In genomic region chr12:21369087-21369410, GRCm38 (mm10) we compare ENCODE assay signal across 16 mouse cellular contexts. TPM values are rescaled to one million over a fixed set of nuclear protein-coding genes. Genes with fewer than 3 reads are reported as not detected.
DNase-seq lines count a peak whose midpoint lies in the region; ATAC-seq and TF ChIP-seq lines count a peak whose summit lies in the region.
"Had no signal": no experiment of that assay in that cellular context is flagged by ENCODE, and none has a peak within 500 bp of the region (broad histone marks: within the 10 kb centered on the region; RNA-seq: fewer than 3 reads in every experiment).

No protein-coding gene starts in this region.

- no peaks in the 10 kb centered on the region for H3K4me1 ChIP-seq in lung, postnatal 0 days (ENCODE audit: insufficient read depth, low read depth, low read length)

- no peak overlapping the region for H3K4me3 ChIP-seq in lung, postnatal 0 days (ENCODE audit: low read depth, low read length)
- H3K4me3 ChIP-seq: forebrain, embryonic 12.5 days; heart, embryonic 13.5 days; neural tube, embryonic 12.5 days had no signal

- TF ChIP-seq CTCF in lung, postnatal 0 days (IDR thresholded peaks at IDR 0.05) = no peak

- no peak for ATAC-seq in lung, postnatal 0 days
- peak; percentile 46 for ATAC-seq in monocyte, adult 5-6 weeks (replicated peaks; ENCODE audit: insufficient number of reproducible peaks, low FRiP score, low TSS enrichment, poor library complexity, severe bottlenecking)
- ATAC-seq in inflammation-experienced regulatory T-cells, adult 6 months = no peak
- ATAC-seq: hindbrain, embryonic 16.5 days; liver, postnatal 0 days had no signal

- H3K4me2 ChIP-seq in lung, postnatal 0 days (replicated peaks; ENCODE audit: low read depth, low read length) = no peak overlapping the region
- H3K4me2 ChIP-seq: forebrain, embryonic 12.5 days; heart, embryonic 13.5 days; neural tube, embryonic 12.5 days had no signal

- H3K27ac ChIP-seq in lung, postnatal 0 days (ENCODE audit: low read length) = no peak overlapping the region
- H3K27ac ChIP-seq: forebrain, embryonic 12.5 days; heart, embryonic 13.5 days; neural tube, embryonic 12.5 days had no signal

- no peak for TF ChIP-seq EP300 in lung, postnatal 0 days (IDR thresholded peaks at IDR 0.05)

- no peaks in the 10 kb centered on the region for H3K27me3 ChIP-seq in lung, postnatal 0 days (replicated peaks; ENCODE audit: insufficient read depth, low read length)
- H3K27me3 ChIP-seq: forebrain, embryonic 12.5 days; heart, embryonic 13.5 days; neural tube, embryonic 12.5 days had no signal

- 89% methylated on average over 5 of the region's 5 CpGs for WGBS in lung, postnatal 0 days

- no peaks in the 10 kb centered on the region for H3K9me3 ChIP-seq in lung, postnatal 0 days (ENCODE audit: low read length)
- H3K9me3 ChIP-seq: forebrain, embryonic 12.5 days; heart, embryonic 13.5 days; neural tube, embryonic 12.5 days had no signal

- peak; percentile 24 for DNase-seq in lung, postnatal 0 days (ENCODE audit: low spot score)
- DNase-seq in lung, adult 18-20 months = no peak
- peak; percentile 31 to 35 for DNase-seq in B cell, adult 2 months
- peak; percentile 24 for DNase-seq in c-Kit-positive CD71-negative TER-119-negative erythroid progenitor cells, embryonic 14.5 days (ENCODE audit: low read depth)
- no peak for DNase-seq in T-cell, adult 2 months (ENCODE audit: low spot score)
- DNase-seq: cerebellum, postnatal 14 days; gastrocnemius, postnatal 36 days; kidney, adult 11 months; kidney, postnatal 14 days; liver, postnatal 0 days had no signal

- no peaks in the 10 kb centered on the region for H3K36me3 ChIP-seq in lung, postnatal 0 days (ENCODE audit: insufficient read depth, low read length)
- H3K36me3 ChIP-seq: forebrain, embryonic 12.5 days; heart, embryonic 13.5 days; neural tube, embryonic 12.5 days had no signal

- no peak overlapping the region for H3K9ac ChIP-seq in lung, postnatal 0 days (replicated peaks; ENCODE audit: low read depth)
- H3K9ac ChIP-seq: forebrain, embryonic 12.5 days; heart, embryonic 13.5 days; liver, postnatal 0 days; neural tube, embryonic 12.5 days had no signal

RNA-seq across cellular contexts. Expression of gene Adam17, which starts 4.4 kb away (rescaled TPM):
- 34.4 and 38.7 TPM in 2 replicates for polyA plus RNA-seq in lung, postnatal 0 days (2015; fragmentation: Nextera tagmentation; extraction: Ambion mirVana)
- total RNA-seq in monocyte, adult 5-6 weeks (2017) = 104 to 119 TPM (median 113 TPM) in 3 replicates
- polyA plus RNA-seq in inflammation-experienced regulatory T-cells, adult 6 months (2017; shearing (Covaris generic)) = 10 to 100 TPM; 47.3 to 68.0 (median 67.7) TPM

RNA-seq across cellular contexts. Expression of gene Ywhaq, which starts 48.4 kb away (rescaled TPM):
- polyA plus RNA-seq in lung, postnatal 0 days (2015; fragmentation: Nextera tagmentation; extraction: Ambion mirVana) = 395 and 416 TPM in 2 replicates
- 211 to 254 TPM (median 218 TPM) in 3 replicates for total RNA-seq in monocyte, adult 5-6 weeks (2017)
- 100 to 1,000 TPM; 167 to 333 (median 215) TPM for polyA plus RNA-seq in inflammation-experienced regulatory T-cells, adult 6 months (2017; shearing (Covaris generic))

RNA-seq across cellular contexts. Expression of gene Iah1, which starts 52.9 kb away (rescaled TPM):
- 111 and 112 TPM in 2 replicates for polyA plus RNA-seq in lung, postnatal 0 days (2015; fragmentation: Nextera tagmentation; extraction: Ambion mirVana)
- total RNA-seq in monocyte, adult 5-6 weeks (2017) = 10.9 to 21.8 TPM (median 14.6 TPM) in 3 replicates
- polyA plus RNA-seq in inflammation-experienced regulatory T-cells, adult 6 months (2017; shearing (Covaris generic)) = 10 to 100 TPM; 43.6 to 48.9 (median 46.6) TPM

Comparison
In these comparisons a context has a peak if more than half of its experiments do, and no peak if none do; other contexts are left out.
1. DNase-seq: peak in lung, postnatal 0 days (single experiment), B cell, adult 2 months (2 of 2) and c-Kit-positive CD71-negative TER-119-negative erythroid progenitor cells, embryonic 14.5 days (single experiment); none in lung, adult 18-20 months (0 of 2) and T-cell, adult 2 months (single experiment).